Mouse (Mus musculus) stomach, postnatal 0 days (tissue): Measurements from ENCODE around the gene Glipr1. TPM values are rescaled to one million over a fixed set of nuclear protein-coding genes. Genes with fewer than 3 reads are reported as not detected.
A peak's percentile ranks its signal among the peaks of the same experiment; 100 is the strongest.

Experiments used
- ATAC-seq: fragments of 200-750 bp; cut with Nextera tagmentation; 2 replicates; pipeline ENCODE4 v1.8.0; 2017; ENCODE audit not compliant: low FRiP score, low TSS enrichment
- DNase-seq: peaks from one replicate; pipeline ENCODE4 v3.0.0-alpha.2; 2016; ENCODE audit warnings: low spot score
- H3K27ac ChIP-seq: fragments of 300-500 bp; sonication (generic); replicated peaks from 2 replicates; pipeline ENCODE4 v1.5.1; 2014; ENCODE audit warnings: mild to moderate bottlenecking, control low read depth
- H3K27me3 ChIP-seq: fragments of 300-500 bp; sonication (generic); 2 replicates; pipeline ENCODE4 v1.6.1; 2014; ENCODE audit warnings: low read length; ENCODE audit not compliant: control insufficient read depth, insufficient read depth
- H3K36me3 ChIP-seq: fragments of 300-500 bp; sonication (generic); 2 replicates; pipeline ENCODE4 v1.6.1; 2014; ENCODE audit warnings: low read length, mixed read lengths; ENCODE audit not compliant: control insufficient read depth, insufficient read depth
- H3K4me1 ChIP-seq: fragments of 300-500 bp; sonication (generic); replicated peaks from 2 replicates; pipeline ENCODE4 v1.6.1; 2014; ENCODE audit warnings: antibody characterized with exemption; ENCODE audit not compliant: control insufficient read depth, insufficient read depth
- H3K4me2 ChIP-seq: fragments of 300-500 bp; sonication (generic); replicated peaks from 2 replicates; pipeline ENCODE4 v1.6.1; 2014; ENCODE audit warnings: low read depth, mild to moderate bottlenecking, control low read depth, moderate library complexity
- H3K4me3 ChIP-seq: fragments of 300-500 bp; sonication (generic); 2 replicates; pipeline ENCODE4 v1.5.1; 2014; ENCODE audit warnings: low read depth, low read length, control low read depth
- H3K9ac ChIP-seq: fragments of 300-500 bp; sonication (generic); 2 replicates; pipeline ENCODE4 v1.6.1; 2014; ENCODE audit warnings: mild to moderate bottlenecking, low read length, control low read depth, mixed read lengths
- H3K9me3 ChIP-seq: fragments of 300-500 bp; sonication (generic); 2 replicates; pipeline ENCODE4 v1.6.1; 2016; ENCODE audit warnings: low read length; ENCODE audit not compliant: control insufficient read depth
- CTCF ChIP-seq: IDR thresholded peaks from 2 replicates; pipeline ENCODE4 v1.5.1; 2016; ENCODE audit warnings: antibody characterized with exemption, low read depth, mild to moderate bottlenecking, moderate library complexity
- EP300 ChIP-seq: optimal IDR thresholded peaks from 2 replicates; pipeline ENCODE3; 2016; ENCODE audit warnings: antibody characterized with exemption
- WGBS: fragments of 180-500 bp; shearing (Covaris S2); extraction: QIAGEN DNeasy Blood & Tissue Kit; methylation state at CpG from one replicate; pipeline ENCODE4 v1.1.7; 2014; 5-methylcytosine and 5-hydroxymethylcytosine counted together
- polyA plus RNA-seq: library from polyadenylated mRNA; unstranded; fragments of >200 nt; fragmentation: Nextera tagmentation; extraction: Ambion mirVana; gene quantifications from 2 replicates; pipeline ENCODE4 v1.2.1, GENCODE M21; 2015

Gene Glipr1
- polyA plus RNA-seq, 1 experiment from 2014 or later = 16.0 TPM

DNA sequence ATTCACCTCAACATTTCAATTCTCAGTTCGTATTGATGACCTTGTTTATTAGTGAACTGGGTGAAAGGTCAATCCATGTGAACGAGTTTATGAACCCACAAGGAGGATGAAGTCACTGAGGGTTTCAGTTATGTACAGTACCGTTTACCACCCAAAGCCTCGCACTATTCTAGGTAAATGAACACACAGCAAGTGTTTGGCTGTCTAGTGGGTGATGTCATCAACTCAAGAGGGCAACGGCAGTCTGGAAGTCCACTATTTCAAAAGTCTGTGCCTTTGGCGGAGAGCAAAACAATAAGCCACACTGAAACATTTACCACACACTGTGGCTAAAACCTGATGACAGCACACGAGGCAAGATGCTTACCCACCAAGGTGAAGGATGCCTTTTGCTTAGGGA, 59.4 kb downstream of the Glipr1 start:
- DNase-seq (no peak), ATAC-seq (no peak)
- H3K9me3 ChIP-seq = no peaks in the 10 kb centered on the region
- H3K9ac ChIP-seq = no peak overlapping the region
- WGBS = 75% methylated on average over 7 of the region's 7 CpGs
- H3K36me3 ChIP-seq = no peaks in the 10 kb centered on the region
- no peak for TF ChIP-seq CTCF
- no peak for TF ChIP-seq EP300
- H3K27me3 ChIP-seq = no peaks in the 10 kb centered on the region
- H3K27ac ChIP-seq = no peak overlapping the region
- no peak overlapping the region for H3K4me3 ChIP-seq
- H3K4me1 ChIP-seq = no peaks in the 10 kb centered on the region
- H3K4me2 ChIP-seq = no peak overlapping the region

DNA sequence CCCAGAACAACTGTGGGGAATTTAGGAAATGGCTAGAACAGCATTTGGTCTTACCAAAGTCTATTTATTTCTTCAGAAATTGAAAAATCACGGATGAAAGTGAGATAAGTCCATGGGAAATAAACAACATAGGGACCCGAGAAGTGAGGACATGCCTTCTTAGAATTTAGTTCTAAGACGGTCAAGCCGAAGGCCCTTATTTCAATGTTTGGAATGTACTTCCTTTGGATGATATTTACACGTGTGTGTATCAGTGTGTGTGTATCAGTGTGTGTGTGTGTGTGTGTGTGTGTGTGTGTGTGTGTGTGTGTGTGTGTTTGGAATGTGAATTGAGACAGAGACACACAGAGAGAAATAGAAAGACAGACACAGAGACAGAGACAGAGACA, 65.3 kb downstream of the Glipr1 start:
- Histone ChIP-seq H3K4me2 (no peak overlapping the region), H3K27me3 (no peaks in the 10 kb centered on the region), H3K4me3 (no peak overlapping the region), H3K36me3 (no peaks in the 10 kb centered on the region), H3K4me1 (0 out of 2 replicates have a peak, but pooled peaks cover 3% of the 10 kb centered on the region), H3K9ac (no peak overlapping the region), H3K27ac (no peak overlapping the region; the same call in 1 of the 2 replicates), H3K9me3 (no peaks in the 10 kb centered on the region)
- ATAC-seq (0 out of 2 replicates have a peak, but pooled peaks have one; percentile 18), DNase-seq (no peak)
- TF ChIP-seq CTCF (no peak), EP300 (no peak)
- 39% methylated on average over 5 of the region's 5 CpGs for WGBS

DNA sequence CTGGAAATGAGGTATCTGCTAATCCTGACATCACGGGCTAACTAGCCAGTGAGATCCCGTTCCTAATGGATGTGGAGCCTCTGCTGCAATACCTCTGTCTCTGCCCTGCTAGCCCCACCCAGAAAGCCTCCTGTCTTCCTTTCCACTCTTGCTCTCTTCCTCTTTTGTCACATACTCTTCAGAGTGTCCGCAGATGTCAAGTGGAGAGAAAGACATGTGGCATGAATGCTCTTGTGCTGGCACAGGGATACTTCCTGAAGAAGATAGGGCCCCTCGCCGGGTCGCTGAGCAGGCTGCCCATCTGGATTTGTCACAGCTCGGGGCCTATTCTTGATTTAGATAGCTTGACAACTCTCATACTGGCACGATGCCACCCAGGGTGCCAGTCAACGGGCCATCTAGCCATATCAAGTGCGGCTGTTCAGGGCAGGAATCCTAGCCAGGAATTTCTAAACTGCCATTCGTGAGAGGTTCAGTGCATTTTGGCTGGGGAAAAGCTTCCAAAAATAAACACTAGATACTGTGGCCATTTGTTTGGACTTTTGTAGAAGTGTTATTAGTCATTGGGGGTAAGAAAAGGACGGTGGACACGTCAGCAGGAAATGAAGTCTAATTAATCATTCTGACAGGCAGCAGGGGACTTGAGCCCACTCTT, 65.8 kb downstream of the Glipr1 start:
- H3K9ac ChIP-seq = no peak overlapping the region
- H3K4me1 ChIP-seq = 0 out of 2 replicates have a peak, but pooled peaks cover 3% of the 10 kb centered on the region
- WGBS = 21% methylated on average over 13 of the region's 13 CpGs
- H3K4me3 ChIP-seq = no peak overlapping the region
- no peaks in the 10 kb centered on the region for H3K9me3 ChIP-seq
- no peak overlapping the region for H3K4me2 ChIP-seq
- no peaks in the 10 kb centered on the region for H3K27me3 ChIP-seq
- peak overlapping the region; percentile 56; the same call in 1 of the 2 replicates for H3K27ac ChIP-seq
- TF ChIP-seq CTCF (no peak), EP300 (no peak)
- ATAC-seq (peak; percentile 53; the same call in 1 of the 2 replicates), DNase-seq (no peak)
- H3K36me3 ChIP-seq = no peaks in the 10 kb centered on the region

DNA sequence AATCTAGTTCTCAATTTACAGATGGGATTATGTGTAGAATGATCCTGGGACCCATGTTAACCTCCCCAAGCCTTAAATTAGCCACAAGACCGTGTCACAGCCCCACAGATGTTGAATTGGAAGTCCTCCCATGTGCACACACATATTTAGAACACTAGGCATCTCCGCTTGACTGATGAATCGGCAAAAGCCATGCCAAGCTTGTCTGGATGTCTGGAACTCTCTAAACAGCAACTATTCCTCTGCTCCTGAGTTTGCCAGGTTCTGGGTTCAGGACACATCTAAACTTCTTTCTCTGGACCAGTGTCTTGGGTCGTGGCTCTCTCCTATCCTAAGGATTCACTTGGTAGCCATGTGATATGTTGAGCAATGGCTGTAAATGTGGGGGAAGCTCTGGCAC, 66.4 kb downstream of the Glipr1 start:
- 68% methylated on average over 4 of the region's 4 CpGs for WGBS
- Histone ChIP-seq H3K27ac (no peak overlapping the region), H3K36me3 (no peaks in the 10 kb centered on the region), H3K27me3 (no peaks in the 10 kb centered on the region), H3K4me2 (no peak overlapping the region), H3K9ac (no peak overlapping the region), H3K9me3 (no peaks in the 10 kb centered on the region), H3K4me3 (no peak overlapping the region), H3K4me1 (0 out of 2 replicates have a peak, but pooled peaks cover 3% of the 10 kb centered on the region)
- DNase-seq = no peak
- TF ChIP-seq EP300 (no peak), CTCF (no peak)
- ATAC-seq = no peak

Other genes with a start within 250 kb of the Glipr1 start
- 17.6 and 18.6 TPM in 2 replicates for gene Krr1, start 30.0 kb downstream of the Glipr1 start, polyA plus RNA-seq
- gene Glipr1l1, start 57.6 kb upstream of the Glipr1 start, polyA plus RNA-seq = not detected in 2 replicates
- 0.06 TPM in 1 of 2 replicates, not detected in the other for gene Glipr1l2, start 80.7 kb upstream of the Glipr1 start, polyA plus RNA-seq
- not detected in 2 replicates for gene Glipr1l3, start 157.7 kb upstream of the Glipr1 start, polyA plus RNA-seq
- gene Caps2, start 161.0 kb upstream of the Glipr1 start, polyA plus RNA-seq = 0.04 and 0.16 TPM in 2 replicates